Mouse (Mus musculus) inflammation-experienced regulatory T-cells, adult 6 months (primary cell): ENCODE measurements around the gene Bet1l. TPM values are rescaled to one million over a fixed set of nuclear protein-coding genes. Genes with fewer than 3 reads are reported as not detected.

Source experiments
- ATAC-seq: one replicate; pipeline ENCODE4 v1.8.0; 2017
- polyA plus RNA-seq, 3 experiments: library from polyadenylated mRNA; unstranded; fragments of 100-300 nt; shearing (Covaris generic); gene quantifications; one replicate each; pipeline ENCODE4 v1.2.1; 2017

The Bet1l gene
- polyA plus RNA-seq, 3 experiments from 2014 or later, result 43.0 to 59.7 (median 53.0) TPM

DNA sequence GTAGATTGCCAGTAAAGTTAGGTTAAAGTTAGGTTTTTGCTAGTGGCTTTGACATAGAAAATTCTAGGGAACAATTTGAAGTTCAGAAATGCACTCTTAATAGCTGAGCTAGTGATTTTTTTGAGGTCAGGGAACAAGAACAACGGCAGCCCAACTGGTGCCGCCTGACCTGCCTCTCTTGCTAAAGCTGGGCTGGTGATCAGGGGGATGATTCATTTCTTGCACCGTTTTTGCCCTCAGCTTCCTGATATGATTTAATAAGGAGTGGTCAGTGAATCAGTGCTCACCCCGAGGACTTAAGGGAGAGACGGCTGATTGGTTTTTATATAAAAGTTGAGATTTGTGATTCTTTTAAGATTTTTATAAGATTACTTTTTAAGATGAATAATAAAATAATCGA lies 25.9 kb downstream of the Bet1l start:
- no peak for ATAC-seq

DNA sequence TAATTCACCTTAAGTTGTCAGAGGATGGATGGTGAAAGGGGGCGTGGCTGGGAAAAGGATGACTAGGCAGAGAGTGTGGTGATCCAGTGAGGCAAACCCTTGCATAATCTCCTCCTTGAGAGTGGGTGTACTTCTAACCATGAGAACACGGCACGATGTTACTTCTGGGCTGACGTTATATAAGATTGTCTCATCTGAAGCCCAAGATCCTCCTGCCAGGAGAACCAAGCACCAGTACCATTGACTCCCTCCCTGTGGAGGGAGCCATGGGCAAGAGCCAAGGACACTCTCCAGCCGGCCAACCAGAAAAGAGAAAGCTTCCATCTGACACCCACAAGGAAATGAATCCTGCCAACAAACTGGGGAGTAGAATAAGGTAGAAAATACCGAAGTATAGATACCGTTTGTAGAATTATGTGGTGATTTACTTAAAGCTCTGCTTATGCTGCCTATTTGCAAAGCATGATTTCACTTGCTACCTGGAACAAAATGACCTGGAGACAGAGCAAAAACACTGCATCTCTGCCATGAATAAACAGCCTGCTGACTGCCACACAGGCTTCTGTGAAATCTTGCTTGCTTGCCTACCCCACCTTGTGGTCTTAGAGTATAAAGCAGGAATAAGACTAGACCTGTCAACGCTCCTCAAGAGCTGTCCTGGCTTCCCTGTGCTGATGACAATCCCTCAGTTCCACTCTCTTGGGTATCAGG lies 29.1 kb downstream of the Bet1l start:
- no peak for ATAC-seq

DNA sequence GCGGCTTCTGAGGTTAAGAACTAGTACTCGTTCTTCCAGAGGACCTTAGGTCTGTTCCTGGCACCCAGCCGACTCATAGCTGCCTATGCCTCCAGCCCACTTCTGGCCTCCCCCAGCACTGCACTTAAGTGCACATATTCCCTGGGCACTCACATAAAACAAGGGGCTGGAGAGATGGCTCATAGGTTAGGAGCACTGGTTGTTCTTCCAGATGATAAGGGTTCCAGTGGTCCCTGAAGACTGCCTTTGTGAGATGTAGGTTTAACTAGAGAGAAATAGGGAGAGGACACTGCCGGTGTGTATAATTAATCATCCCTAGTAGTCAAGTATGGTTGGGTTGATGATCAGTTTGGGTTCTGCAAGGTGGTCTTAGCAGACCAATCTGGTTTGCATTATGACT lies 34.6 kb downstream of the Bet1l start:
- ATAC-seq, result no peak

DNA sequence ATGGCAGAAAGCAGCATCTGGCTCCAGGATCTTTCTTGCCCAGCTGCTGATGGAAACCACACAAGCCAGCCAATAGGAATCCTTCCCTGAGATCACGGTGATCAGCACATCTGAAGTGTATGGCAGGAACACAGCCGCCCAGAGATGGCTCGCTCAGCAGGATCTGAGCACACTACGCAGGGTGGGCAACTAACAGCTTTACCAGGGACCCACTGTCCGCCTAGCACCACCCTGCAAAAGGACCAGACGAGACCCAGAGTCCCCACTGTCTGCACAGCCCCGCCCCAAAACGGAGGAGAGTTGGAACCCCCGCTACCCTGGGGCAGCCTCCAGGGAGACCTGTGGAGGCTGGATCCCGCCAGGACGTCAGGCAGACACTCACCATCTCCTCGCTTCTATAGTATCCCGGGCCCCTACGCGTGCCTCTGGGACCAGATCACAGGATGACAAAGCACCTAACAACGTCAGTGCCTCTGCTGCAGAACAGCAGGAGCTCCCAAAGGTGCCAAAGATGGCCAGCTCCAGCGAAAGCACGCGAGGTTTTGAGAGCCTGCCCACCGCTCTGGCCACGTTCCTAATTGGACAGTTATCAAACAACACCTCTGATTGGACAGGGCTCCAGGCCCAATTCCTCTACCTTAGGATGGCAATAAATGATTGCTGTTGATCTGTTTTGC lies 35.6 kb downstream of the Bet1l start, which contains the start of gene Zfp941:
Zfp941 (minus strand) TSS at position 526 of the 677 bp plus-strand sequence.
- ATAC-seq, result no peak

DNA sequence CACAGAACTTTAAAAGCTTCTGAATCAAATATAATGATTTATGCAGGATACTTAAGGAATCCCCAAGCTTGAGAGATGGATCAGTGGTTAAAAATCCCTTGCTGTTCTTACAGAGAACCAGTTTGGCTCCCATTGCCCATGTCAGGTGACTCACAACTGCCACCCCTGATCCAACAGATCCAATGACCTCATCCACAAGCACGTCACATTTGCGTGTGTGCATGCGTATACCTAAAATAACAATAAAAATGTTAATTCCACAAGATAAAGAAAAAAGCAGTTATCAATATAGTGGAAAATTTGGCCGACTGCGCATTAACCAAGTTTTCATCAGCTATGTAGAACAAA lies 36.1 kb downstream of the Bet1l start:
- no peak for ATAC-seq

DNA sequence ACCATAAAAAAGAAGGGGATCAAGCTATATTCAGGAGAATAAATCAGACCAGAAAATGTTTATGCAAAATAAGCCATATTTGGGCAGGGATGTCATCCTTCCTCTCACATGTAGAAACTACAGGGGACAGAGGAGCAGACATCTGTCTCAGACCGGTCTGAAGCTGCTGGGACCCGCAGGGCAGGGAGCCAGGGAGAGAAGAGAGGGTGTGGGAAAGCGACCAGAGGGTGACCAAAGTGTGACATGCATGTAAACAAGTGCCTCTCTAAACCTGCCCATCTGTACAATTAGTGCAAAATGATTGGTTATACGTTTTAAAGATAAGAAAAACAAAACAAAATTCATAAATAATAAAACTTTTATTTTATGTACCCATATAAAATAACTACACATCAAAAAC lies 37.2 kb downstream of the Bet1l start:
- no peak for ATAC-seq

DNA sequence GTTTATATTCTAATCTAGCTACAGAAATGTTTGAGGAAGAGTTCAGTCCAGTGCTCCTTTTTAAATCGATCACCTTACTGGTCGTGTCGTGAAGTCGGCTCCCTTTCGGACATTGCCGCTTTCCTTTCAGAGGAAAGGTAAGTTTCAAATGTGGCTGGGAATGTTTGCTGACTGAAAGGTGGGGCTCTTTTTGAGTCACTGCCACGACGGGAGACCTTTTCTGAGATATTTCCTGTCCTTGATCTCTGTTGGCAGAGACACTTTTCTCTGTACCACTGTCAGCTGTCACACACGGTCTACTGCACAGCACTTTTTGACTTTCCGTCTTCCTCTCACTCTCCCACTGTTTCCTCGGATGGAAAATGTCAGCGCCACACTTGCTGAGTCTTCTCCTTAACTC lies 44.5 kb downstream of the Bet1l start:
- no peak for ATAC-seq

DNA sequence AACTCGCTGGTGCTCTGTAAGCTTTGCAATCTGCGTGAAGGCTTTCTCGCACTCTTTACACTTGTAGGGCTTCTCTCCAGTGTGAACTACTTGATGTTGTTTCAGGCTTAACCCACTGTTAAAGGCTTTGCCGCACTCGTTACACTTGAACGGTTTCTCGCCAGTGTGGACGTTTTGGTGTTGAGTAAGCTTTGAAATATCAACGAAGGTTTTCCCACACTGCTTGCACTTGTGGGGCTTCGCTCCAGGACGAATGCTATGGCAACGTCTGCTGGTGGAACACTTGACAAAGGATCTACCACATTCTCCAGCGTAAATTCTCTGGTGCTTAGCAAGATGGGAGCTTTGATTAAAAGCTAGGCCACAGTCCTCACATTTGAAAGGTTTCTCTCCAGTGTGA lies 45.7 kb downstream of the Bet1l start:
- ATAC-seq, result no peak

DNA sequence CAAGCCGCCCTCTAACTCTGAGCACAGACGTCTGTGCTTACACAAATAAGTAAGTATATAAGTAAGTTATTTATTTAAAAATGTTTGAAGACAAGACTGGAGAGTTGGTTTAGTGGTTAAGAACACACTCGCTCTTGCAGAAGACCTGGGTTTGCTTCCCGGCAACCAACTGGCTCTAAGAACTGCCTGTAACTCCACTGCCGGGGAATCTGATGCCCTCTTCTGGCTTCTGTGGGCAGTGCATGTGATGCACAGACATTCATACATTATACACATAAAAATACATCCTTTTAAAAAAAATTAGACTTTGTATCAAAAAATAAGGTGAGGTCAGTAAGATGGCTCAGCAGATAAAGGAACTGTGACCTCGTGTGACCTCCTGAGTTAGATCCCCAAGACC lies 46.9 kb downstream of the Bet1l start:
- ATAC-seq, result no peak

DNA sequence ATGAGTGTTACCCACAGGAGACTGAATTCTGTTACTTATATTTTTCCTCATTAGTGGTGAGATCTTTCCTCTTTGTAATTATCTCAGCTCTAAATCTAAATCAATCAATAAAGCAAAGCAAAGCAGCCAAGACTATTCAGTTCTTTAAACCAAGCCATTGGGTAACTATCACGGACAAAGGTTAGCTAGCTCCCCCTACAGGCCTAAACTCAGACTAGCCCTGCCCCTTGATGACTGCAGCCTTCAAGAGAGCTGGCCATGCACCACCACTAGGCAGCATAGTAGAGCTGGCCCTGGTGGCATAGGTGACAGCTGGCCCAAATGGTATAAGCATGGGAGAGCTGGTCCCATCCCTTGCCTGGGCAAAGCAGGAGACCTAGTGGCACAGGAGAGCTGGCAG lies 51.7 kb downstream of the Bet1l start:
- no peak for ATAC-seq

Other genes with a start within 250 kb of the Bet1l start
- not detected for gene Olfr61, start 228.6 kb downstream of the Bet1l start, polyA plus RNA-seq
- not detected for gene Olfr53, start 211.1 kb downstream of the Bet1l start, polyA plus RNA-seq
- gene Olfr539, start 197.6 kb downstream of the Bet1l start, polyA plus RNA-seq, result under 1 TPM in 1 of 3 experiments, not detected in 2; 0.05 TPM
- gene Olfr45, start 175.6 kb downstream of the Bet1l start, polyA plus RNA-seq, result under 1 TPM in 1 of 3 experiments, not detected in 2; 0.05 TPM
- not detected for gene Olfr541, start 160.3 kb downstream of the Bet1l start, polyA plus RNA-seq
- gene Cyp2e1, start 93.8 kb downstream of the Bet1l start, polyA plus RNA-seq, result not detected
- gene Syce1, start 69.7 kb downstream of the Bet1l start, polyA plus RNA-seq, result not detected
- gene Zfp941, start 35.4 kb downstream of the Bet1l start, polyA plus RNA-seq, result under 1 TPM in 2 of 3 experiments, not detected in 1; 0.40 TPM
- gene Urah, start 22.6 kb downstream of the Bet1l start, polyA plus RNA-seq, result not detected
- gene Scgb1c1, start 12.0 kb downstream of the Bet1l start, polyA plus RNA-seq, result not detected
- not detected for gene Odf3, start 9.8 kb downstream of the Bet1l start, polyA plus RNA-seq
- gene Gm45785, start 1.2 kb downstream of the Bet1l start, polyA plus RNA-seq, result not detected
- gene Ric8a, start 620 bp downstream of the Bet1l start, polyA plus RNA-seq, result 10 to 100 TPM; 57.0 to 69.1 (median 66.3) TPM
- gene Psmd13, start 24.4 kb upstream of the Bet1l start, polyA plus RNA-seq, result 100 to 1,000 TPM in 2 of 3 experiments, 10 to 100 TPM in 1; 98.5 to 206 (median 105) TPM
- gene Sirt3, start 24.7 kb upstream of the Bet1l start, polyA plus RNA-seq, result 10 to 100 TPM in 2 of 3 experiments, 1 to 10 TPM in 1; 9.1 to 10.8 (median 10.6) TPM
- not detected for gene Cox8b, start 42.9 kb upstream of the Bet1l start, polyA plus RNA-seq
- not detected for gene Nlrp6, start 63.3 kb upstream of the Bet1l start, polyA plus RNA-seq
- 10 to 100 TPM; 16.6 to 22.5 (median 18.2) TPM for gene Pgghg, start 83.8 kb upstream of the Bet1l start, polyA plus RNA-seq
- gene Ifitm5, start 92.7 kb upstream of the Bet1l start, polyA plus RNA-seq, result under 1 TPM in 1 of 3 experiments, not detected in 2; 0.46 TPM
- gene Gm45717, start 98.4 kb upstream of the Bet1l start, polyA plus RNA-seq, result not detected
- 10 to 100 TPM; 60.0 to 93.0 (median 74.2) TPM for gene Ifitm2, start 98.4 kb upstream of the Bet1l start, polyA plus RNA-seq
- 1 to 10 TPM in 1 of 3 experiments, under 1 TPM in 1, not detected in 1; 0.54 to 6.6 TPM for gene Ifitm1, start 109.6 kb upstream of the Bet1l start, polyA plus RNA-seq
- gene Ifitm3, start 153.2 kb upstream of the Bet1l start, polyA plus RNA-seq, result 10 to 100 TPM in 1 of 3 experiments, 1 to 10 TPM in 2; 2.7 to 11.2 (median 3.0) TPM
- gene Ifitm6, start 160.3 kb upstream of the Bet1l start, polyA plus RNA-seq, result under 1 TPM in 1 of 3 experiments, not detected in 2; 0.94 TPM
- gene Gm17387, start 171.6 kb upstream of the Bet1l start, polyA plus RNA-seq, result not detected
- gene B4galnt4, start 203.5 kb upstream of the Bet1l start, polyA plus RNA-seq, result 10 to 100 TPM; 11.1 to 13.1 (median 12.5) TPM
- 100 to 1,000 TPM; 413 to 487 (median 426) TPM for gene Pkp3, start 220.6 kb upstream of the Bet1l start, polyA plus RNA-seq
- gene Sigirr, start 243.0 kb upstream of the Bet1l start, polyA plus RNA-seq, result 100 to 1,000 TPM; 149 to 208 (median 206) TPM